Mouse (Mus musculus) kidney, embryonic 14.5 days (tissue): ENCODE data around the gene Gm9195. TPM values are rescaled to one million over a fixed set of nuclear protein-coding genes. Genes with fewer than 3 reads are reported as not detected.

ENCODE experiments used
- ATAC-seq: fragments of 200-750 bp; cut with Nextera tagmentation; 2 replicates; pipeline ENCODE4 v1.8.0; 2017; ENCODE audit warnings: moderate number of reproducible peaks, mild to moderate bottlenecking, moderate TSS enrichment, moderate library complexity; ENCODE audit not compliant: low FRiP score, low TSS enrichment
- H3K27ac ChIP-seq: fragments of 300-500 bp; sonication (generic); 2 replicates; pipeline ENCODE4 v1.5.1; 2014; ENCODE audit warnings: low read depth, mild to moderate bottlenecking, low read length, moderate library complexity, mixed read lengths
- H3K27me3 ChIP-seq: fragments of 300-500 bp; sonication (generic); 2 replicates; pipeline ENCODE4 v1.6.1; 2014; ENCODE audit warnings: mild to moderate bottlenecking, low read length; ENCODE audit not compliant: control insufficient read depth, insufficient read depth
- H3K36me3 ChIP-seq: fragments of 300-500 bp; sonication (generic); 2 replicates; pipeline ENCODE4 v1.6.1; 2014; ENCODE audit warnings: low read length, mixed read lengths; ENCODE audit not compliant: control insufficient read depth, insufficient read depth
- H3K4me1 ChIP-seq: fragments of 300-500 bp; sonication (generic); 2 replicates; pipeline ENCODE4 v1.6.1; 2014; ENCODE audit warnings: low read length, mixed read lengths; ENCODE audit not compliant: control insufficient read depth, insufficient read depth
- H3K4me2 ChIP-seq: fragments of 300-500 bp; sonication (generic); replicated peaks from 2 replicates; pipeline ENCODE4 v1.6.1; 2014; ENCODE audit warnings: low read depth, mild to moderate bottlenecking, low read length
- H3K4me3 ChIP-seq: fragments of 300-500 bp; sonication (generic); 2 replicates; pipeline ENCODE4 v1.5.1; 2014; ENCODE audit warnings: mild to moderate bottlenecking, low read length
- H3K9ac ChIP-seq: fragments of 300-500 bp; sonication (generic); 2 replicates; pipeline ENCODE4 v1.6.1; 2014; ENCODE audit warnings: low read depth, mild to moderate bottlenecking, low read length, moderate library complexity
- H3K9me3 ChIP-seq: fragments of 300-500 bp; sonication (generic); 2 replicates; pipeline ENCODE4 v1.6.1; 2016; ENCODE audit warnings: low read length; ENCODE audit not compliant: control insufficient read depth
- WGBS: fragments of 180-500 bp; shearing (Covaris S2); extraction: QIAGEN DNeasy Blood & Tissue Kit; methylation state at CpG from one replicate; pipeline ENCODE4 v1.1.7; 2014; 5-methylcytosine and 5-hydroxymethylcytosine counted together
- polyA plus RNA-seq: library from polyadenylated mRNA; unstranded; fragments of >200 nt; fragmentation: Nextera tagmentation; extraction: Ambion mirVana; gene quantifications from 2 replicates; pipeline ENCODE4 v1.2.1, GENCODE M21; 2014

Gene Gm9195
- polyA plus RNA-seq, 1 experiment from 2014 or later: not detected

DNA sequence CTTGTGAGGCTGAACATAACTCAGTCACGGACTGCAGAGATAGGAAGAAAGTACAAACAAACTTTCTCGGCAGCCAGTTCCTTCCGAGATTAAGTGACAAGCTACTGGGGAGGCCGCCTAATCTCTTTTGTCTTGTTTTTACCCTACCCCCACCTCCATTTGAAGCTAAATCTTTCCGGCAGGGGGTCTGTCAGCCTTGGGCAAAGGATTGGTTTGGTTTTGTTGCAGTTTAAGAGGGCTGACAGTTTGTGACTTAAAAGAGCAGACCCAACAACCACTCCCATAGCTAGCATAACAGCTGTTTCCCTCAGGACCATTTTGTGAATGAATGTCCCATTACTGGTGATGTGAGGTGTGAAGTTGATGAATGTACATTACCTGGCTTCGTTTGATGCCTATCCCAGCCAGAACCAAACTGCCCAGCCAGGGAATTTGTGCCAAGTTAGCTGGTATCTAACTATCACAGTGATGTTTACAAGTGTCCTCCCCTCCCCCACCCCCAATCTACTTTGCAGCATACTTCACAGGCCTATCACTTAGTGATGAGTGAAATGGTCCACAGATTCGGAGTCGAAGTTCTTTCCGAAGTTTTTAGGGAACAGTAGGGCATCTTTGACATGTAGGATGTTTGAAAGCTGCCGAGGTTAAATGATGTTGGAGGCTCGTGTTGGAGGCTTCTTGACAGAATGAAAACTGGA is 15.2 kb upstream of the Gm9195 start:
- no peaks in the 10 kb centered on the region for H3K36me3 ChIP-seq
- peak overlapping the region; percentile 50; the same call in 1 of the 2 replicates for H3K9ac ChIP-seq
- no peaks in the 10 kb centered on the region for H3K4me1 ChIP-seq
- no peaks in the 10 kb centered on the region for H3K27me3 ChIP-seq
- H3K4me3 ChIP-seq: peak overlapping the region; percentile 31
- 20% methylated on average over 11 of the region's 11 CpGs for WGBS
- H3K27ac ChIP-seq: no peak overlapping the region
- no peaks in the 10 kb centered on the region for H3K9me3 ChIP-seq
- peak overlapping the region; percentile 63 for H3K4me2 ChIP-seq
- 0 out of 2 replicates have a peak, but pooled peaks have one; percentile 29 for ATAC-seq

DNA sequence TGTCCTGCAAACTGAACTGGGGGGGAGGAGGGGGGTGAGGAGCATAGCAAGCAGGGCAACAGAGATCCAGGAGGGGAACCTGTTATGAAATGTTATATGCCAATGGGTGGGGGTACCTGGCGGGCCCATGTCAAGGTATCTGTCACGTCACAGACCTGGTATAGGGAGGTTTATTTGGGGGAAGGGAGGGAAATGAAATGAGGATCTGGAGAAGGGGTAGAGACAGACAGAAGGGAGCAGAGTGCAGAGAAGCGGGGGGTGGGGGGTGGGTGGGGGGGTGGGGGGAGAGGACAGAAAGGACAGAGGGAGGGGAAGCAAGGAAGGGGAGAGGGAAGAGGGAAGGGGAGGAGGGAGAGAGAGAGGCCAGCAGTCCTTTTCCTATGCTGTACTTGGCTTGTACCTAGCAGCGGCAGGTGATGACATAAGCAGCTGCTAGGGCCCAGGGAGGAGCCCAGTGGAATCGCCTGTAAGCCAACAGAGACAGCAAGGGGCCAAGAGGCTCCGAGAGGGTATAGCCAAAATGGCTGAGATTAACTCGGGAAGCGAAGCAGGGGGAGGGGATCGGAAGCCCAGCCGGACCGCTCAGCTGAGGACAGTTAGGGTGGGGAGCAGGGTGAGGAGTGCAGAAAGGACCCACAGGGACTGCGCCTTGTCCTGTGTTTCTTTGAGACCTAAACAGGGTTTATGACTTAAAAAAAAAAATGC is 14.5 kb upstream of the Gm9195 start:
- peak; percentile 85 for ATAC-seq
- Histone ChIP-seq H3K27me3 (no peaks in the 10 kb centered on the region), H3K9ac (peak overlapping the region; percentile 50; the same call in 1 of the 2 replicates), H3K27ac (no peak overlapping the region), H3K4me3 (peak overlapping the region; percentile 31), H3K9me3 (no peaks in the 10 kb centered on the region), H3K4me2 (peak overlapping the region; percentile 63), H3K4me1 (no peaks in the 10 kb centered on the region), H3K36me3 (no peaks in the 10 kb centered on the region)
- WGBS: 13% methylated on average over 12 of the region's 12 CpGs

- ATAC-seq: no peak
- 87% methylated on average over 1 of the region's 1 CpGs for WGBS
- H3K9me3 ChIP-seq: no peaks in the 10 kb centered on the region
- no peak overlapping the region for H3K27ac ChIP-seq
- H3K27me3 ChIP-seq: no peaks in the 10 kb centered on the region
- no peak overlapping the region for H3K4me2 ChIP-seq
- H3K9ac ChIP-seq: no peak overlapping the region
- H3K36me3 ChIP-seq: no peaks in the 10 kb centered on the region
- no peaks in the 10 kb centered on the region for H3K4me1 ChIP-seq
- H3K4me3 ChIP-seq: no peak overlapping the region
These were observed 13.3 kb upstream of the Gm9195 start for GRCm38 (mm10) chr14:72504985-72505384.

DNA sequence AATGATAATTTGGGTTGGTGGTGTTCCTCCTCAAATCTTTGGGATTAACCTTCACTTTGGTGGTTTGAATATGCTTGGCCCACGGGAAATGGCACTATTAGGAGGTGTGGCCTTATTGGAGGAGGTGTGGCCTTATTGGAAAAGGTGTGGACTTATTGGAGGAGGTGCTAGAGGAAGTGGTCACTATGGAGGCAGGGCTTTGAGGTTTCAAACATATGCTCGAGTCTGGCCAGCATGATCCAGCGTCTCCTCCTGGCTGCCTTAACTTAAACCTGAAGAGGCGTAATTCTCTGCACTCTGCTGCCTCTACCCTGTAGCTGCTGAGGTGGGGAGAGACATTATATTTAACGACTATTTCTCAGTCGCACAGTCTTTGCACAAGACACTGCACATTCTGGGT is 11.6 kb upstream of the Gm9195 start:
- H3K9me3 ChIP-seq: no peaks in the 10 kb centered on the region
- no peaks in the 10 kb centered on the region for H3K27me3 ChIP-seq
- no peaks in the 10 kb centered on the region for H3K4me1 ChIP-seq
- no peak overlapping the region for H3K27ac ChIP-seq
- no peak overlapping the region for H3K9ac ChIP-seq
- H3K4me2 ChIP-seq: no peak overlapping the region
- WGBS: 56% methylated on average over 6 of the region's 6 CpGs
- no peaks in the 10 kb centered on the region for H3K36me3 ChIP-seq
- no peak for ATAC-seq
- no peak overlapping the region for H3K4me3 ChIP-seq

- Histone ChIP-seq H3K27me3 (no peaks in the 10 kb centered on the region), H3K9ac (no peak overlapping the region), H3K4me3 (no peak overlapping the region), H3K4me1 (no peaks in the 10 kb centered on the region), H3K4me2 (no peak overlapping the region), H3K9me3 (no peaks in the 10 kb centered on the region), H3K36me3 (no peaks in the 10 kb centered on the region), H3K27ac (no peak overlapping the region)
- ATAC-seq: peak; percentile 87
- 54% methylated on average over 1 of the region's 1 CpGs for WGBS
These were observed 2.1 kb upstream of the Gm9195 start for GRCm38 (mm10) chr14:72493775-72494174.

DNA sequence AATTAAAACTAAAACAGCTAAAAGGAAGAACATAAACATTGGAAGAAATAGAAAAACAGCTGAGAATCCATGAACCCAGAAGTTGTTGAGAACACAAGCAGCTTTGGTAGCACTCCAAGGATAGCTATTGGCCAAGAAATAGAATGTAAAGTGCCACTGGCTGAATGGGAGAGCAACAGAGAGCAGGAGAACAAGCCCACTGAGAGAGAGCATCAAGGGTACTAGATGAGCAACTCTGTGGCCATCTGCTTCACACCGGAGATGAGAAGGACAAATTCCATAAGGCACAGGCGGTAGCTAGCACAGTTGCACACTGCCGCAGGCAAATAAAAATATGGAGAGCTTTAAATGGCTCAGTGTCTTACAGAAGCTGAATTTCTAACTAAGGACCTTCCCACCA is 1.3 kb downstream of the Gm9195 start:
- no peak overlapping the region for H3K27ac ChIP-seq
- no peaks in the 10 kb centered on the region for H3K27me3 ChIP-seq
- no peak for ATAC-seq
- H3K4me3 ChIP-seq: no peak overlapping the region
- no peaks in the 10 kb centered on the region for H3K36me3 ChIP-seq
- no peak overlapping the region for H3K9ac ChIP-seq
- 89% methylated on average over 3 of the region's 3 CpGs for WGBS
- no peaks in the 10 kb centered on the region for H3K4me1 ChIP-seq
- H3K4me2 ChIP-seq: no peak overlapping the region
- no peaks in the 10 kb centered on the region for H3K9me3 ChIP-seq

DNA sequence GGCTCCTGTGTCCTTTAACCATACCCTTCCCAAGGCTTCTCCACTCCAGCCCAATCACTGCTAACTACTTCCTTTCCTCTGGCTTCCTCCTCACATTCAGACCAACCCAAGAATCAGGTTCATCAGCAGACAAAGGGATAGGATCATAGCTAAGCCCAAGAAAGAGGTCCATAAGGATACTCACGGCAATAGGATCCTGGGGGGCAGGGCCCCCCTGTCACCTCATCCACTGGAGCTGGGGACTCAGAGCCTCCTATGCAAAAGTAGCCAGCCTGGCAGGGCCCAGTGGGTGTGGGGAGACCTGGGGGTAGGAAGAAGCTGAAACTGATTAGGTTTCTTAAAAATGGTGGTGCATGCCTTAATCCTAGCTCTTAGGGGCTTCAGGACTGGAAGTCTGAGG is 17.1 kb downstream of the Gm9195 start:
- no peak overlapping the region for H3K9ac ChIP-seq
- no peak for ATAC-seq
- no peaks in the 10 kb centered on the region for H3K36me3 ChIP-seq
- H3K27ac ChIP-seq: no peak overlapping the region
- H3K4me3 ChIP-seq: no peak overlapping the region
- H3K9me3 ChIP-seq: peaks cover 3% of the 10 kb centered on the region; the same call in 1 of the 2 replicates
- H3K27me3 ChIP-seq: no peaks in the 10 kb centered on the region
- no peak overlapping the region for H3K4me2 ChIP-seq
- no peaks in the 10 kb centered on the region for H3K4me1 ChIP-seq
- 76% methylated on average over 1 of the region's 1 CpGs for WGBS

DNA sequence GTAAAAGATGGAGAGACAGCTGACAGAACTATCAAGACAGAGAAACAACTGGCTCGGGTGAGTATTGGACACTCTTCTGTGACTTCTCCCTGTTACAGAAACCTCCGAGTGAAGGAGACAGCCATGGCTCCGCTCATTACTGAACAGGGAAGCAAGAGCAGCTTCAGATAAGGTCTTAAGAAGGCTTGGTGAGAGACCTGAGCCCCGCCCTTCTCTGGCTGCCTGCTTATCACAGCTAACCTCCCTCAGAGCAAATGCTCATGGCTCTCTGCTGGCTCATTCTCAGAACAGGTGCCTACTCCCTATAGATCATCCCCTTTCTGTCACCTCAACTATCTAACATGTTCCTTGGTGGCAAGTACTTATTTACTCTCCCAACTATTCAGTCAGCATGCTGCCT is 23.2 kb downstream of the Gm9195 start:
- Histone ChIP-seq H3K27me3 (no peaks in the 10 kb centered on the region), H3K9me3 (no peaks in the 10 kb centered on the region), H3K9ac (no peak overlapping the region), H3K4me3 (no peak overlapping the region), H3K4me2 (no peak overlapping the region), H3K27ac (no peak overlapping the region), H3K36me3 (no peaks in the 10 kb centered on the region), H3K4me1 (no peaks in the 10 kb centered on the region)
- ATAC-seq: no peak
- WGBS: 71% methylated on average over 4 of the region's 4 CpGs

GRCm38 (mm10) chr14:72466384-72466783 is 25.3 kb downstream of the Gm9195 start:
- Histone ChIP-seq H3K9ac (no peak overlapping the region), H3K4me3 (no peak overlapping the region), H3K4me1 (no peaks in the 10 kb centered on the region), H3K4me2 (no peak overlapping the region), H3K9me3 (no peaks in the 10 kb centered on the region), H3K36me3 (no peaks in the 10 kb centered on the region), H3K27me3 (no peaks in the 10 kb centered on the region), H3K27ac (no peak overlapping the region)
- WGBS: 95% methylated on average over 3 of the region's 3 CpGs
- ATAC-seq: no peak
